Mouse (Mus musculus) hematopoietic stem cell, adult 5-6 weeks (primary cell): ENCODE data around the gene Ppard. TPM values are rescaled to one million over a fixed set of nuclear protein-coding genes. Genes with fewer than 3 reads are reported as not detected.
"Not testable (repeated sequence)": the region's sequence is repeated elsewhere in the genome, so short reads cannot be mapped to it uniquely, and the experiment has no call there.

ENCODE experiments used
- ATAC-seq, 2 experiments: fragments of 125-278 bp in 1 of 2; replicated peaks in 1 of 2; 2 replicates each; pipeline ENCODE4 v1.8.0; 2016 to 2017; ENCODE audit warnings: inconsistent platforms in 2 of 2, mild to moderate bottlenecking in 2 of 2, moderate number of reproducible peaks in 2 of 2, low read depth in 1 of 2, moderate TSS enrichment in 1 of 2; ENCODE audit not compliant: low FRiP score in 2 of 2, poor library complexity in 2 of 2, severe bottlenecking in 2 of 2, insufficient read depth in 1 of 2, low TSS enrichment in 1 of 2
- total RNA-seq: library from RNA; stranded (forward); fragments of 172-1452, 232-1000 nt; gene quantifications from 2 replicates; pipeline ENCODE4 v1.2.3, GENCODE M21; 2017

The Ppard gene
- total RNA-seq, 1 experiment from 2014 or later, result 2.2 TPM

DNA sequence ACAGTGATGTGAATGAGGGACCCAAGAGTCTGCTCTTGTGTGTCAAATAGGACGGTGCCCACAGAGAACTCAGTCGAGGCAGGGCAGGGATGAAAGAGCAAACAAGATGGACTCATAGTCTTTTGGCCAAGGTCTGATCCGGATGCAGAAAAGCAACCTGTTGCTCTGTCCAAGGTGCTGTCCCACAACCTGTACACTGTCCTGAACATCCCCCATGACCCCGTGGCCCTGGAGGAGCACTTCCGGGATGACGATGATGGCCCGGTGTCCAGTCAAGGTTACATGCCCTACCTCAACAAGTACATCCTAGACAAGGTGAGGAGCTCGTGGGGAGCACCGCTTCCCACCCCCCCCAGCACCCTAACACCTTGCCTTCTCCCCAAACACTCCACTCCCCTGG is 15.7 kb upstream of the Ppard start:
- ATAC-seq, result no peak

DNA sequence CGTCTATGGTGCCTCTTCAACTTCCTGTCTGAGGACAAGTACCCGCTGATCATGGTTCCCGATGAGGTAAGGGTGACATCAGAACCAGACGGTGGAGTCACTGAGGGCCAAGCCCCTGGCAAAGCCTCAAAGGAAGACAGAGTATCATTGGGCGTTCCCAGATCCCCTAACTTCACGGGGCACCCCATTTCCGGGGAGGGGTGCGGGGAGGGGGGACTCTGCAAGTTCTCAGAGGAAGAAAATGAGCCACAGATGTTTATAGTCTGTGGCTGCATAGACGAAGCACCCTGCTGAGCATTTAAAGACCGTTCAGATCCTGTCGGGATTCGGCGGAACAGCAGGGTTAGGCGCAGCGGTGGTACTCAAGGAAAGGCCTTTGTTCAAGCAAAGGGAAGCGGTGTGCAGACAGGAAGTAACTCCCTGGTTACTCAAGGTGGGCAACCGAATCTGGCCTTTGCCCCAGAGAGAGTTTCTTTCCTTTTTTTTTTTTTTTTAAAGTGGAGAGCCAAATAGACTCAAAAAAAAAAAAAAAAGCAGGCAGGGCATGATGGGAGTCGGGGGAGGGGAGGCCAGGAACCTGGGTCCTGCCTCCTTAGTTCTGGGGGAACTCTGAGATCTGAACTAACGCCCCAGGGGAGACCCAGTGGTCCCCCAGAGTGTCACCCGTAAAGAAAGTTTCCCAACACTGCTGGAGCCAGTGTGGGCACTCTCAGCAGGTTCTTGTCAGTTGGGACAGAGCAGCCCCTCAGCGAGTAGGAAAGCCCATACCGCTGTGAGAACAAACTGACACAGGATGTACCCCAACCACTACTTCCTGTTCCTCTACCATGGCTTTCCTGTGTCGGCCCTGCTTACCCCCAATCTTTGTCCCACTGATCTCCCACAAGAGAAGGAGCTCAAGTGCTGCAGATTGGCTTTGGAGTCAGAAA is 14.5 kb upstream of the Ppard start:
- ATAC-seq, result peak; percentile 74 to 77

GRCm38 (mm10) chr17:28222463-28222862 is 10.0 kb upstream of the Ppard start:
- not testable (repeated sequence) for ATAC-seq

DNA sequence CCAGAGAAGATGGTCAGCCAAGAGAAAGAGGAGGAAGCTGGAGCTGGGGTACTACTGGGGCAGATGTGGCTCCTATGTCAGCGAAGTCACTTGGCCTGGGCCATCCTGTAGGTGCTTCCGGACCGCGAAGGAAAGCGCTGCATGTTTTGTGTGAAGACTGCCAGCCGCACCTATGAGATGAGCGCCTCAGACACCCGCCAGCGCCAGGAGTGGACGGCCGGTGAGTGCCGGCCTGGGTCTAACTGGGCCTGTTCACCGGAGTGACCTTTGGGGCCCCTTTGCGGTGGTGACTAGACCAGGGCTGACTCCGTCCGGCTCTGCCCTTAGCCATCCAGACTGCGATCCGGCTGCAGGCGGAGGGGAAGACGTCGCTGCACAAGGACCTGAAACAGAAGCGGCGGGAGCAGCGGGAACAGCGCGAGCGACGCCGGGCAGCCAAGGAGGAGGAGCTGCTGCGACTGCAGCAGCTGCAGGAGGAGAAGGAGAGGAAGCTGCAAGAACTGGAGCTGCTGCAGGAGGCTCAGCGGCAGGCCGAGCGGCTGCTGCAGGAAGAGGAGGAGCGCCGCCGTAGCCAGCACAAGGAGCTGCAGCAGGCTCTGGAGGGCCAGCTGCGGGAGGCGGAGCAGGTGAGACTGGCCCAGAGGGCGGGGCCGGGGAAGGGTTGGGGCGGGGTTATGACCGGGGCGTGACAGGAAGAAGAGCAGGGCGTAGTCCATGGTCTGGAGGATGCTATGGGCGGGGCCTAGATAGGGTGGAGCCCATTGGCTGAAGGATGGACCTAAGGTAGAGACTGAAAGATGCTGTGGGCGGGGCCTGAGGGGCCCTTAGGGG is 8.7 kb upstream of the Ppard start:
- ATAC-seq, result peak; percentile 78 to 79

DNA sequence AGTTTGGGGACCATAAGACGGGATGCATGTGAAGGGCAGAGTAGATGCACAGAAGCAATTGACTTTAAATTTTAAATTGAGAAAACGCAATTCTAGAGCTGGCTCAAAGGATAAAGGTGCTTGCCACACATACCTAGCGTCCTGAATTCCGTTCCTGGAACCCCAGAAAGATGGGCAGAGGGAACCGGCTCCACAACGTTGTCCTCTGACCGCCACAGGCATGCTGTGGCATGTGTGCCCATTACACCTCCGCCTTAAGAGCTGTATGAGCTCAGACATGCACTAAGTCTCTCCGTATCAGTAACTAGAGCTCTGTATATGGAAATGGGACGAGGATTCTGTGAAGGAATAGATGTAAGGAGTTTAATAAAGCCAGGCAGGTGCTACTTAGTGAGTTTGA is 7.9 kb upstream of the Ppard start:
- no peak for ATAC-seq

- ATAC-seq, result peak; percentile 64 to 76
Measured at GRCm38 (mm10) chr17:28226014-28226413, 6.5 kb upstream of the Ppard start.

- no peak for ATAC-seq
Measured at GRCm38 (mm10) chr17:28230486-28230885, 2.0 kb upstream of the Ppard start.

DNA sequence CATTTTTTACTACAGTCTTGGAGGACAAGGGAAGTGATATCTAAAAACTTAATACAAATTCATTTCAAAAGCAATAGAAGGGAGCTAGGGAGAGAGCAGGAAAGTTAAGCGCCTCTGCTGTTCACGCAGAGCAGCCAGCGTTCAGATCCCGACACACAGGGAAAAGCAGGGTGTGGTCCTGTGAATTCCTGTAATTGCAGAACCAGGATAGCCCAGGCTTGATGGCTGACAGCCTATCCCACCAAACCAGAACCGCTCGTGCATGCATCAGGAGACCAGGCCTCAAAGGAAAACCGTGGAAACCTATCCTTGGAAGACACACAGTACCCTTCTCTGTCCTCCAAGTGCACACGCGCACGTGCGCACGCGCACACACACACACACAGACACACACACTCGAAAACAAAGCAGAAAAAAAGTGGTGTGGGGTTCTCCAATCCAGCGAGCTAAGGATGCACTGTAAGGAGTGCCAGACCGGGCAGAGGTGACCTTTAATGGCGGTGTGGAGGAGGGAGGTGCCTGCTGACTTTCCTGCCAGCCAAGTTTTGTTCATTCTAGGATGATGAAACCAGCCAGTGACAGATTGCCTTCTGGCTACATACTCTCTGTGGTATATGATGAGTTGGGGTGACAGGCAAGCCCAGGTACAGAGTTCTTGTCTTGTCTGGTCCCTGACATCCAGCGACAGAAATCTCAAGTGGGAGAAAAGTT is 1.3 kb upstream of the Ppard start:
- no peak for ATAC-seq

DNA sequence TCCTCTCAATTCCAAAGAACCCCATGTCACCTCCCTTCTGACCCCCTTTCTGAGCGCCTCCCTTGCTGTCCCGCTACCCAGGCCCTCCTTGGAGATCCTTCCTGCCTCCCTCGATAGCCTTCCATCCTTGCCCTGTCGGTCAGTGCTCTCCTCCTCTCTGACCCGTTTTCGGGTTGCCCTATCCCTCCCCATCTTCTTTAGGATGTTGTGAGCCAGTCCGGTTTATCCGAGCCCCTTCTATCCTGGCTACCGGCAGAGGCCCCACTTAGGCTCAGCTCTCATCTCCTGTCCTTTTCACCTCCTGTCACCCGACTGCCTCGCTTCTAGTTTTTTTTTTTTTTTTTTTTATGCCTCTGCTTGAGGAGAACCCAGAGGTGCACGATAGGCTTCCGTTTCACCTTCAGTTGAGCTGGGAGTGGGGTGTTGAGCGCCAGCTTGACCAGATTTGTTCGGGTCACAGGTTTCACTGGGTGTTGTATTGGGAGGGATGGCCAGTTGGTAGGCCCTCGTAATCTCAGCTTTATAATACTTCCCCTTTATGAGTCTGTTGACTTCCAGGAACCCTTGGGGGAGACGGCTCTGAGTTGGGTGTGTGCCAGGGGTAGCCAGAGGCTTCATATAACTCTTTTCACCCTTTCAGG is 711 bp downstream of the Ppard start:
- ATAC-seq, result peak; percentile 27 to 39; a peak in 1 of 4 replicates

DNA sequence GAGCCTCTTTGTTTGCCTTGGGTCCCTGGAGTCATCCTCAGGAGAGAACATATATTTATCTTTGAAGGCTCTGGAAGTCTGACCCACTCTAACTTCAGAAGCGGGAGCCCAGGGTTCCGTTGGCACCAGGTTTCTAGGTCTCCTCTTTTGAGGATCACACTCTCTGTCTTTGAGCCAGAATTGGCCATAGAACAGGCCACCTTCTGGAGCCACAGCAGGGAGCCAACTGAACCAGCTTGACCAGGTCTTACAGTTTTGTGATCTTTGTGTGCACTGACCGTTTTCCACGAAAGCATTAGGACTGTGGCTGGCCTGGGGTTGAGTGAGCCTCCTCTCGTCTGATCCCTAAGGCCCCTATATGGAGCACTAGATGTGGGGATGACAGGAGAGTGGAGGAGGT is 2.1 kb downstream of the Ppard start:
- no peak for ATAC-seq

DNA sequence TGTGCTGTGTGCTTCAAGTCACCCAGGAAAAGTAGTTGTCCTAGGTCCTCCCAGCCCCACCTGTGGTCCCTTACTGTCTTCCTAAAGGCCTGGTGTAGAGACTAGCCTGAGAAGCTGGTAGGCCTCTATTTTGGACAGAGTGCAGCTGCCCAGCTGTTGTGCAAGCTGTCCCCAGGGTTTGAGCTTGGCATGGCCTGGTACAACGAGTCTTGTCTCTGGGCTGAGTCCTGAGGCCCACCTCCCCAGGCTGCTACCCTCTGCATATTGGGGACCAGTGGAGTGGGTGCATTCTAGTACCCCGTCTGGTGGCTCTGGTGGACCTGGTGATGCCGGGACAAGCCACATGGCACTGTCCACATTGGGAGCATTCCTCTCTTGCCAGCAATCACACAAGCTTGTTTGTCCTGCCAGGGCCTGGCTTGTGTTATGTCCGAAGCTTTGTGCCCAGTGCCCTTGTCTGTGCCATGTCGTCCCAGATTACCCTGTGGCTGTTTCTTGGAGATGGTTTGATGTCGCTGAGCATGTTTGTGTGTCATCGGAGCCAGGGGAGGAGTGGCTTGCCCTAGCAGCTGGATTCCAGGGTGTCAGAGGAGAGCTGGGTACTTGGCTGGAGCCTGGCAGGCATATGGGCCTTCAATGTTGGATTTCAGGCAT is 3.6 kb downstream of the Ppard start:
- ATAC-seq, result no peak

GRCm38 (mm10) chr17:28236636-28237015 is 4.1 kb downstream of the Ppard start:
- ATAC-seq, result no peak

DNA sequence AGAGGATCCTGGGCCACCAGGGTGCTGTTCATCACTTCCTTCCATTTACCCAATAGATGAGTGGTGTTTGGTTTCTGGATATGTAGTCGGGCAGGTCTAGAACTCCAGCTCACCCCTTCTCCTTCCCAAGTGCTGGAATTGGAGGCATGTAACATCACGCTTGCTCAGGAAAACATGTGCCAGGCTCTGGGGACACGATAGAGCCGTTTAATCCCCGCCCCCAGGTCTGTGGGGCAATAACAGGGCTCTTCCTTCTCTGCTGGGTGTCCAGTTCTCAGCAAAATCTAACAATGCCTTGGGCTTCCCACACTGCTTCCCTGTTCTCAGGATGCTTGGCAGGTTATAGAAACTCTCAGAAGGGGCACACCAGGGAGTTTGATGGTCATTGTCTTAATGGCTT is 4.9 kb downstream of the Ppard start:
- ATAC-seq, result no peak

- ATAC-seq, result no peak
Measured at GRCm38 (mm10) chr17:28237874-28238273, 5.4 kb downstream of the Ppard start.

DNA sequence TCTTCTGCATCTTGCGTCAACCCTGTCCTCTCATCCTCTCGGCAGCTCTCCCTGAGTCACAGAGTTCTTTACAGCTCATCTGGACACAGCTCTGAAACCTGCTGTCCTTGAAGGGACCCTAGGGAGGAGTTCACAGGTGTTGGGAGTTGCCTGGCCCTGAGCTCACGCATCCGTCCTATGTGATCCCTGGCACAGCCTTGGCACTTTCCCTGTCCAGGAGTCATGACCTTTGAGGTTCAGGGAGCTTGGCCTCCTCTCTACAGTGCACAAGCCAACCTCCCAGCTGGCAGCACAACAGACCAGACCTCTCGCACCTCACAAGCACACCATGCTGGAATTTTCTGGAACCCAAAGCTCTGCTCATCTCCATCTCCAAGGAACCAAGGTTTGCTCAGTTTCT is 8.3 kb downstream of the Ppard start:
- ATAC-seq, result no peak

DNA sequence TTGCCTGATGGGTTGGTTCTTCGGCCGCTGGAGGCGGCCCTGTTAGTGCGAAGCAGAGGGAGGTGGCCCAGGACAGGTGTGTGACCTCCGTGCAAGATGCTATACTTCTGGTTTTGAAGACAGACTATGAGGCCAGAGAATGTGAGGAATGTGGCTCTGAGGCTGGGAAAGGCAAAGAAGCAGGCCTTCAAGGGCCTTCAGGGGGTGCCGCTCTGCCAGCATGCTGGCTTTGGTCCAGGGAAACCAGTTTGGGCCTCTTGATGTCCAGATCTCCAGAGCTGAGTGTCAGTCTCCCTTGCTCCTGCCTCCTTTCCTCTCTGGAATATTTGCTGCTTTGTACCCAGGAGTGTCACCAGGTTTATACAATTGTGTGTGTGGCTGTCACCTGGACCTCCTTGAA is 9.8 kb downstream of the Ppard start:
- no peak for ATAC-seq

- no peak for ATAC-seq
Measured at GRCm38 (mm10) chr17:28244214-28244613, 11.7 kb downstream of the Ppard start.
